Mouse (Mus musculus): ENCODE measurements at regions not wholly inside any gene's neighbourhood (a gene's known extent, or its start where the extent isn't known, plus 50 kb on each side); places are given as distances from the start of the nearest gene placed in this dataset.

- no peak for DNase-seq
- TF ChIP-seq CTCF (IDR thresholded peaks at IDR 0.05), result no peak
- peak overlapping the region; percentile 28; the same call in 1 of the 2 replicates for H3K27ac ChIP-seq
- no peak overlapping the region for H3K4me3 ChIP-seq
- intact Hi-C loops (cut with DNase I), result no loop called here
Measured at GRCm38 (mm10) chr5:4650709-4651108, 107.1 kb downstream of the Fzd1 start.

GRCm38 (mm10) chr5:4649858-4650556, 107.8 kb downstream of the Fzd1 start:
- no peak for TF ChIP-seq CTCF (IDR thresholded peaks at IDR 0.05)

GRCm38 (mm10) chr5:4641041-4641440, 116.8 kb downstream of the Fzd1 start:
- intact Hi-C loops (cut with DNase I), result no loop called here
- DNase-seq, result no peak
- Histone ChIP-seq H3K4me3 (no peak overlapping the region), H3K27ac (no peak overlapping the region)
- no peak for TF ChIP-seq CTCF (IDR thresholded peaks at IDR 0.05)

More at GRCm38 (mm10) chr5:4649858-4650556, 107.8 kb downstream of the Fzd1 start:
- intact Hi-C loops (cut with DNase I), result no loop called here
- Histone ChIP-seq H3K27ac (peak overlapping the region; percentile 28; the same call in 1 of the 2 replicates), H3K4me3 (peak overlapping the region; percentile 13; the same call in 1 of the 2 replicates)
- peak; percentile 23 for DNase-seq

GRCm38 (mm10) chr5:4633763-4634162, 124.1 kb downstream of the Fzd1 start:
- Histone ChIP-seq H3K4me3 (no peak overlapping the region), H3K27ac (no peak overlapping the region)
- no peak for TF ChIP-seq CTCF (IDR thresholded peaks at IDR 0.05)
- intact Hi-C loops (cut with DNase I), result no loop called here
- no peak for DNase-seq

- Histone ChIP-seq H3K4me3 (no peak overlapping the region), H3K27ac (no peak overlapping the region)
- intact Hi-C loops (cut with DNase I), result no loop called here
- DNase-seq, result no peak
- no peak for TF ChIP-seq CTCF (IDR thresholded peaks at IDR 0.05)
Measured at GRCm38 (mm10) chr5:4625206-4625605, 132.6 kb downstream of the Fzd1 start.

GRCm38 (mm10) chr5:4623625-4624024, 134.2 kb downstream of the Fzd1 start:
- no peak for DNase-seq
- Histone ChIP-seq H3K4me3 (no peak overlapping the region), H3K27ac (no peak overlapping the region)
- intact Hi-C loops (cut with DNase I), result no loop called here
- TF ChIP-seq CTCF (IDR thresholded peaks at IDR 0.05), result no peak

- TF ChIP-seq CTCF (IDR thresholded peaks at IDR 0.05), result no peak
- H3K27ac ChIP-seq, result no peak overlapping the region
- intact Hi-C loops (cut with DNase I), result no loop called here
- H3K4me3 ChIP-seq, result no peak overlapping the region
- DNase-seq, result no peak
Measured at GRCm38 (mm10) chr5:4620513-4621210, 137.2 kb downstream of the Fzd1 start.

- DNase-seq, result no peak
- TF ChIP-seq CTCF (IDR thresholded peaks at IDR 0.05), result no peak
- Histone ChIP-seq H3K4me3 (no peak overlapping the region), H3K27ac (no peak overlapping the region)
- intact Hi-C loops (cut with DNase I), result no loop called here
Measured at GRCm38 (mm10) chr5:4615233-4615632, 142.6 kb downstream of the Fzd1 start.

- intact Hi-C loops (cut with DNase I), result no loop called here
- no peak overlapping the region for H3K4me3 ChIP-seq
- TF ChIP-seq CTCF (IDR thresholded peaks at IDR 0.05), result no peak
- no peak overlapping the region for H3K27ac ChIP-seq
- no peak for DNase-seq
Measured at GRCm38 (mm10) chr5:4597471-4597870, 160.4 kb downstream of the Fzd1 start.

GRCm38 (mm10) chr5:4595010-4595409, 162.8 kb downstream of the Fzd1 start:
- H3K4me3 ChIP-seq, result no peak overlapping the region
- DNase-seq, result no peak
- intact Hi-C loops (cut with DNase I), result no loop called here
- no peak overlapping the region for H3K27ac ChIP-seq
- no peak for TF ChIP-seq CTCF (IDR thresholded peaks at IDR 0.05)

GRCm38 (mm10) chr5:4594562-4594961, 163.3 kb downstream of the Fzd1 start:
- TF ChIP-seq CTCF (IDR thresholded peaks at IDR 0.05), result no peak
- Histone ChIP-seq H3K27ac (no peak overlapping the region), H3K4me3 (no peak overlapping the region)
- intact Hi-C loops (cut with DNase I), result no loop called here
- DNase-seq, result no peak

- TF ChIP-seq CTCF (IDR thresholded peaks at IDR 0.05), result no peak
- intact Hi-C loops (cut with DNase I), result no loop called here
- DNase-seq, result no peak
- Histone ChIP-seq H3K4me3 (no peak overlapping the region), H3K27ac (no peak overlapping the region)
Measured at GRCm38 (mm10) chr5:4593638-4594381, 164.0 kb downstream of the Fzd1 start.

- no peak for TF ChIP-seq CTCF (IDR thresholded peaks at IDR 0.05)
- DNase-seq, result no peak
- Histone ChIP-seq H3K4me3 (no peak overlapping the region), H3K27ac (no peak overlapping the region)
- intact Hi-C loops (cut with DNase I), result no loop called here
Measured at GRCm38 (mm10) chr5:4591721-4592120, 166.1 kb downstream of the Fzd1 start.

All from gastrocnemius, adult 2 months (tissue).